Mouse (Mus musculus): ENCODE measurements at regions not wholly inside any gene's neighbourhood (a gene's known extent, or its start where the extent isn't known, plus 50 kb on each side); places are given as distances from the start of the nearest gene placed in this dataset.

GRCm38 (mm10) chr14:9435136-9435535 is 769.1 kb upstream of the 4930452B06Rik start:
- no peak for TF ChIP-seq ZNF384 (IDR thresholded peaks at IDR 0.05; ENCODE audit: low read depth, low read length)
- TF ChIP-seq MAFK (IDR thresholded peaks at IDR 0.05; ENCODE audit: insufficient read depth, low read depth, low read length), result no peak
- TF ChIP-seq ZC3H11A (IDR thresholded peaks at IDR 0.05; ENCODE audit: borderline replicate concordance, low read depth, low read length), result no peak
- TF ChIP-seq CHD2 (IDR thresholded peaks at IDR 0.05; ENCODE audit: low read depth, low read length), result no peak
- no peak for TF ChIP-seq HCFC1 (IDR thresholded peaks at IDR 0.05; ENCODE audit: borderline replicate concordance, insufficient read depth, low read length)

All from ES-E14 (cell line).